Mouse (Mus musculus) testis, postnatal 10 days (tissue): Measurements from ENCODE around the gene Ttc27.
"Not testable (repeated sequence)": the region's sequence is repeated elsewhere in the genome, so short reads cannot be mapped to it uniquely, and the experiment has no call there.

ENCODE experiments used
- DNase-seq: peaks from one replicate; pipeline ENCODE4 v3.0.0; 2021; ENCODE audit warnings: low spot score

Gene Ttc27

DNA sequence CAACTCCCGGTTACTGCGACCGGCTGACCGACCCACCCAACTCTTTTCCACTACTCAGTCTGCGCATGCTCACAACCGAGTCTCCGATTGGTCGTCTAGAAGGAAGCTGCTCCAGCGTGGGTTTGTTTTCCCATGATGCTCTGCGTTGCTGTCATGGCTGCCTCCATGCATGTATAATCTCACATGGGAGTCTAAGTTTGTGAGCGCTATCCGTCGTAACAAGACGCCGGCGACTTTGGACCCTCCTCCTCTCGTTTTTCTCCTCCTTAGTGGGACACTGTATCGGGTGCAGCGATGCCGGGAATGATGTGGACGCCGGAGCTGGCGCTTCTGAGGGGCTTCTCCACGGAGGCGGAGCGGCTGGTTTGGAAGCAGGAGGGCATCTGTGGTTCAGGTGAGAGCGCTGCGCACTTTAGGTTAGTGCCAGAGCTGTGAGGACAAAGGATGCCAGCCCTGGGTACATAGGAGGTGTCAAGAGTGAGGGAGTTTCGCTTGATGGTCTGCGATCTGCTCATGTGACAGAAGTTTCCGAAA is at the start of gene Ttc27:
Ttc27 (plus strand) TSS at position 115 of the 534 bp plus-strand sequence.
- peak; percentile 98 for DNase-seq

DNA sequence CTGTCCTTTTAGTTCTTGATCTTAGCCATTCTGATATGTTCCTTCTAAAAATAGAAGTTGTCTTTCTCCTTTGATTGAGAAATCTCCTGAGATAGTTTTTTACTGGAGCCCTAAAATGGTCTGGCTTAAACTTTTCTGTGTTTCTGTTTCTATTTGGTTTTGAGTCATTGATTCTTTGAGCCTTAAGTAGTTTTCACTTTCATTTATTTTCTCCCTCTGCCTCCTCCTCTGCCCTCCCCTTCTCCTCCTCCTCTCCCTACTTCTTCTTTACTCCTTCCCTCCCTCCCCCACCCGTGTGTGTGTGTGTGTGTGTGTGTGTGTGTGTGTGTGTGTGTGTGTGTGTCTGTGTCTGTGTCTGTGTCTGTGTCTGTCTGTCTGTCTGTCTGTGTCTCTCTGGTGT is 49.5 kb upstream of the Ttc27 start:
- no peak for DNase-seq

DNA sequence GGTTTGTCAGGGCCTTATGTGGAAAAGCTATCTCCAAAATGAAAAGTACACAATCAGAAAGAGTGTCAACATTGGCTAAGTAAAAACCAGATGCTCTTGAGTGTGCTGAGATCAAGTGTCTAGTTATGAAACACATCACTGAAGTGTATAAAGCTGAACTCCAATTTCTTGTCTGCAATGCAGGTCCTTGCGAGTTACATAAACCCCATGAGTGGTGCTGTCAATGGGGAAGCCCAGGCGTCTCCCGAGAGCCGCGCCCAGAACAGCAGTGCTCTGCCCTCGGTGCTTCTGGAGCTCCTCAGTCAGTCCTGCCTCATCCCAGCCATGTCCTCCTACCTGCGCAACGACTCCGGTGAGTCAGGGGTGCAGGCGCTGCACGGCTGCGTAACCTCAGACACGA is 47.5 kb upstream of the Ttc27 start:
- no peak for DNase-seq

DNA sequence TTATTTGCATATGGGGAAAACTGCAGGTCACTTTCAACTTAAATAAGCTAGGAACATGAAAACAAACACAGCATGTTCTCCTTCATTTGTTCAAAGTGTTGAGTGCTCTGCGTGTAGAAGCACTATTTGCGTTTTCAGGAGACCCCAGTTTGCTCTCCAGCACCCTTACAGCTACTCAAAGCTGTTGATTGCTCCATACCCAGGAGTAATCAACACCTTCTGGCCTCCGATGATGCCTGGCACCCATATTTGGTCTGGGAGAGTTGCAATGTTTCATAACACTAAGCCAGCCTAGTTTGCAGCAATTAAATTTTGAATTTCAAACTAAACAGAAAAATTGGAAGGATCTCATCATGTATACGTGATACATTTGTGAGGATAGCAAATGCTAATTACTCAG is 45.1 kb upstream of the Ttc27 start:
- DNase-seq, result no peak

DNA sequence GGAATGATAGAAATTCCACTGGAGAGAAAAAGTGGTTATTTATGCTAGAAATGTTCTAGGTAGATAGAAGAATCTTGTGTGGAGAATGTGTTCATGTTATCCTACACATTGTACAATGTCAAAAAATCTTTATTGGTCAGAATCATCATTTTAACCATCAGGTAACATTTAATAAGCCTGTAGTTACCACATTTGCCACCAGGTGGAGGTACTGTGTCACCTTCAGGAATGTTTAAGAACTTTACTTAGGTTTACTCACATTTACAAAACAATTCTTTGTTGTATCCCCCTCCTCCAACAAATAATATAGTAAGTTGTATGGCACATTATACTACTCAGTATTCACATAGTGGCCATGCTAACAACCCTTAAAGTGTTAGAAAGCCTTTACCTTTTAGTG is 44.3 kb upstream of the Ttc27 start:
- peak; percentile 47 for DNase-seq

DNA sequence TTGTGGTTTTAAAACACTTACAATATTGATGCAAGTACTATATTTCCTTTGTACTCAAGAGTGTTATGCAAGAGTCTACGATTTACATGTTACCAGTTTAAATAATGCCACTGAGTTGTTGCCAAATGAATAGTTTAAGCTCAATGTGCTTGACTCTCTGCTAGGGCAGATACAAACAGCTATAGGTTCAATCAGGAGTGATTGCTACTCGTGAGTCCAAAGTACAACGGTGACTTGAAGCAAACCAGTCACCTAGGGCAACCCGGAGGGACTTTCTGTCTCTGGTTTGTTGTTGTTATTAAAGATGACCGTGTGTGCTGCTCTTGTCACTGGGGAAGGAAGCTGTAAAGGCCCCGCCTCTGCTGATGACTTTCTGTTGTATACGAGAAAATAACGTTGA is 39.5 kb upstream of the Ttc27 start:
- DNase-seq, result no peak

DNA sequence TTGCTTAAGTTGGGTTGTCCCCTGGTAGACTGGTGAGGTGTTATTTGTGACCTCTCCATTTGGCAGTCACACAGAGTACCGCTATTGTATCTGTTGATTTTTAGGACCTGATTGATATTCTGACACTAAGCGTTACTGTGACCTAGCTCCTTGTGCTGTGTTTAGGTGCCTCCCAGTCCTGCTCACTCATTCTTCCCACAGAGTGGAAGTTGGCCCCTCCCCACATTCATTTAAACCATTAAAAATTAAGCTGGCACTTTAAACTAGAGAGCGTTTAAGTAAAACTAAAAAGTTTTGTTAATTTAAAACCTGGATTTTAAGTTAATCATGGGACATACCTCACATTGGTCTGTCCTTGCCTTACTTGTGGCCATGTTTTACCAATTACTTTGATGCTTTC is 32.6 kb upstream of the Ttc27 start:
- DNase-seq, result no peak

DNA sequence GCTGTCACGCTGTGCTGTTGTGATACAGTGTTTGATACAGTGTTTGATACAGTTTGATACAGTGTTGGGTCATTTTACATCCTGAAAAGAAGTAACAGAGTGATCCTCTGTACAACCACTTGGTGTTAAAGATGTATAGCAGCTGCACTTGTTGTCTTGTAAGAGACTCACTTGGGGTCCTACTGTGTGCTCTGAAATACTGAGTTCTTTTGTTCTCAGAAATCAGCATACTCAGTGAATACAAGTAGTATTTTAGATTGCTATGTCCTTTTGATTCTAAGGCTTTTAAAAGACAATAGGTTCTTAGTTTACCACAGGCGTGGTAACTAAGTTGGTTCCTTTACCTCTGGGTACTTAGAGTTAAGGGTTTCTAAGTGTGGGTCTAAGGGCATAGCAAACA is 29.0 kb upstream of the Ttc27 start:
- DNase-seq, result no peak

DNA sequence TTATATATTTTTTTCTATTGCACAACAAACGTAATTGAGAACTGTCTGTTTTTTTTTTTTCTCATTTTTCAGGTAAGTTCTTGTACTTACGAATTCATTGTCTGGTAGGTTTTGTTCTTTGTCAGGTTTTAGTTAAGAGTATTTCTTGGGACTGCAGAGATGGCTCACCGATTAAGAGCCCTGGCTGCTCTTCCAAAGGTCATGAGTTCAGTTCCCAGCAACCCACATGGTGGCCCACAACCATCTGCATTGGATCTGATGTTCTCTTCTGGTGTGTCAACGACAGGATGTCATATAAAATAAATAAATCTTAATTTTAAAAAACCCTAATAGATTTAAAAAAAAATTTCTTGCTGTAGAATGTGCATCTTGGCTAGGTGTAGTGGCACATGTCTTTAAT is 28.1 kb upstream of the Ttc27 start:
- DNase-seq, result no peak

DNA sequence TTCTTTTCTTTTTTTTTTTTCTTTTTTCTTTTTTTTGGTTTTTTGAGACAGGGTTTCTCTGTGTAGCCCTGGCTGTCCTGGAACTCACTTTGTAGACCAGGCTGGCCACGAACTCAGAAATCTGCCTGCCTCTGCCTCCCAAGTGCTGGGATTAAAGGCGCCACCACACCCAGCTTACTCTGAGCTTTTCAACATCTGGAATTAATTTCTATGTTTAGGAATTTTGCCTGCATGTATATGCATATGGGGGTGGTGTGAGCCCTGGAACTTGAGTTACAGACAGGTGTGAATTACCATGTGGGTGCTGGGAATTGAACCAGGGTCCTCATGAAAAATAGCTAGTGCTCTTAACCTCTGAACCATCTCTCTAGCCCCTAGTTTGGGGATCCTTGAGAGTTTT is 15.9 kb upstream of the Ttc27 start:
- DNase-seq, result not testable (repeated sequence)

DNA sequence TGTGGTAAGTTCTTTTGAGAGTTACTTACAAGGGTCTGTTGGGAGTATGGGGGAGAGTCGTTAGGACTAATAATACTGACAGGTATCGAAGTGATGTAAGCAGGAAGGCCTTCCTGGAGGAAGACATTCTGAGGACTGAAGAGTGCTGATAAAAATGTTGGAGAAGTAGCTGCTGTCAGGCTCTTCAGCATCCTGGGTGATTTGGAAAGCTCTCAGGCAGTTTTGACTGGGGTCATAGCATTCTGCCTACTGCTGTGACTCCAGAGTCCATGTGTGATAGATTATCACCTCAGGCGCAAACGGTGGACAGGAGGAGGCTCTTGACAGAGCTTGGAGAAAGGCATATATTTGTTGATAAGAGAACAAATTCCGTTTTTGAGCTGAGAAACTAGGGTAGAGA is 12.1 kb upstream of the Ttc27 start:
- DNase-seq, result no peak

DNA sequence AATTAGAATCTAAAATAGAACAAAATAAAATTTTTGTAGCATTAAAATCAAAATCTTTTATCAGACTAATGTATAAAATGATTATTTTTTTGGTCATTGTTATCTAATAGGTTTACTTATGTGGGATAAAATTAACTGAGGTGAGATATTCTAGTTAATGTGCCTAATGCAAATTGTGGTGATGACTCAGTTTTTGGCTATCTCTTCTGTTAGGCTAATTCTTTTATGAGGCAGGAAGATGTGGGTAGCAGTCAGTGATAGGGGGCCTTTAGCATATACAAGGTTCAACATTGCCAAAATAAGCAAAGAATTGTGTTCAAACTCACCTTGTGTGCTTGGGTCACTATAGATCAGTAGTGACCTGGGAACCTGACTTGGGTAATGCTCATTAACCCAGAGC is 10.9 kb upstream of the Ttc27 start:
- DNase-seq, result no peak

DNA sequence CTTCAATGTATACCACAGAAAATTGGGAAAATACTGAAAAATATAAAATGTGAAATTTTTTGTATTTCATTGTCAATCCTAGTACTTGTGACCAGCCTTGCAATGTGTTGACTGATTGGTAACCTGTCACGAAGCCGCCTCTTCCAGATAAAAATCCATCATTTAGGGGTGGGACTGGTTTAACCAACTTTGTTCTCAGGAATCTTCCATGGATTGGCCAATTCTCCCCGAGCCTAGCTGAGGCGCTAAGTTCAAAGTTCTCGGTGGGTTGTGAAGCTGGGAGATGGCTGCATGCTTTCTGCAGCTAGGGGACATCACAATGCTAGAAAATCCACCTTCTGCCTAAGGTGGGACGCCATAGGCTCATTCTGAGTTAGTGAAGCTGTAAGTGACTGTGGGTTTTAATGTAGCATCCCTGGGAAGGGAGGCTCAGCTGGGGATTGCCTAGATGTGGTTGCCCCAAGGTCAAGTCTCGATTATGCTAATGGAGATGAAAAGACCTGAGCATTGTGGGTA is 9.8 kb upstream of the Ttc27 start:
- DNase-seq, result no peak

DNA sequence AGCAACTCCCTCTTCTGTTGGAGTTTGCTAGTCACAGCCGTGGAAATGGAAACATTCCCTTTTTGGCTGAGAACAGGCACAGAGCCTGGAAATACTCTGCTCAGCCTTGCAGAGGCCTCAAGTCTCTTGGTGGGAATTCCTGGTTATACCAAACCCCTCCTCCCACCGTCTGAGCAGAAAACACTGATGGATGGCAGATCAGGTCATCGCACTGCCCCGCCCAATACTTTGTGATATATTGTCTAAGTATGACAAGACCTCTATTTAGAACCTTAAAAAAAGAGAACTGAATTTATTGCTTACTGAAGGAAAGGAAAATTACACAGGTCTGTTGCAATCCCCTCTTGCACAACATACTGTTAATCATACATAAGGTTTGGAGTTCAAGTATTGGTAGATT is 6.8 kb upstream of the Ttc27 start:
- no peak for DNase-seq

DNA sequence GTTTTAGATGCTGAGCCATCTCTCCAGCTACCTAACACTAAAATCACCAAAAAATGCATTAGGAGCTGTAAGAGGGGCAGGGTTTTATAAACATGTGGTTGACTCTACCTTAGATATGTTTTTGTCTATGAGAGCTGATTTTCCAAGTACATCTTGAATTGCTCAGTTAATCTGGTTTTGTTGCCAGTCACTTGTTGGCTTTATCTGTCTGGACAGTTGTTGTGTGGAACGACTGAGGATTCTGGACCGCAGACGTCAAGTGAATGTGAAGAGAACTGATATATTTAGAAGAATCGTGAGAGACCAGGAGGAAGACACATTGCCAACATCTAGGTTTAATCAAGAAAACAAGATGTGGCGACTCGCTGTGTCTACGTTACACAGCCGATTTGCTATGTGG is 5.9 kb upstream of the Ttc27 start:
- DNase-seq, result no peak

DNA sequence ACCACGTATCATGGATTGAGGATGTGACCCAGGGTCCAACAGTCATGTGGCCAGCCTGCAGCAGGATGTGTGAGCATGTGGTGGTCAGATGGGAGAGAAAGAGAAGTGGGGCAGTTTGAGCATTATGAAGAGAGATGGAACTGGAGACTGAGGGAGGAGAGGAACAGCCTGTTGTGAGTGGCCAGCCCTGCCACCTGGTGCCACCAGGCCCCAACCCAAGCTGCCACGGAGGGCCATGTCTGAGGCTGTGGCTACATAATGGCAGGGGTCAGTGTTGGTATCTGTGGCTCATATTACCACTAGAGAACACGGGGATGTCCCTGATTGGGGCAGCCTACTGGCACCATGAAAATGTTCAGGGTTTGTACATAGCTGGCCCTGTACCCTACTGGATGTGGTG is 2.4 kb upstream of the Ttc27 start:
- no peak for DNase-seq

DNA sequence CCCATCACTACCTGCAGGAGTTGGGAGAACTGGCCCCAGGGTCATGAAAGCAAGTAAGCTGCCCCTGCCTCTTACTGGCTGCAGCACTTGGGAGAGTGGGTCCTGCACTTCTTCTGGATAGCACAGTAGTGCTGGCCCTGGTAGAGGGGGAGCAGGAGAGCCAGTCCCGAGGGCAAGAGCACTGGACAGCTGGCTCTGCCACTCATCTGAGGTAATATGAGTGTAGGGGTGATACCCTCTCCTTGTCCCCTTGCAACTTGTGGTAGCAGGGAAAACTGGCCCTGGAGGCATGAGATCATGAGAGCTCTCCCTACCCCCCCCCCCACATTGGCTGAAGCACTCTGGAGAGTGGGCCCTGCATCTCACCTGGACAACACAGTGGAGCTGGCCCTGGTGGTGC is 1.8 kb upstream of the Ttc27 start:
- DNase-seq, result no peak

DNA sequence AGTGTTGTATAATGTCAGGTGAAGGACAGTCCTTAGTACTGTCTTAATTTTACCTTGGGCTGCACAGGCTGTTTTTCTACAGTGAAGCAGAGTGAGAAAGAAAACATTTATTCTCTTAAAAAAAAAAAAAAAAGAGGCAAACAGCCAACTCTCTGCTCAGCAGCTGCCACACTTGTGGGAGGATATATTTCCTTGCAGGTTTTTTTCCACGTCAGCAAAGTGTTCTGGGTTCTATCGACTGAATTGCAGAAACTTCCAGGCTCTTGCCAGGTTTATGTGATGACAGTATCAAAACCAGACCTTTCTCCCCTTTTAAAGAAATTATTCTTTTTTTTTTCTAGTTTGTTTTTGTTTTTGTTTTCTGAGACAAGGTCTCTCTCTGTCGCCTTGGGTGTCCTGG is 889 bp upstream of the Ttc27 start:
- no peak for DNase-seq

DNA sequence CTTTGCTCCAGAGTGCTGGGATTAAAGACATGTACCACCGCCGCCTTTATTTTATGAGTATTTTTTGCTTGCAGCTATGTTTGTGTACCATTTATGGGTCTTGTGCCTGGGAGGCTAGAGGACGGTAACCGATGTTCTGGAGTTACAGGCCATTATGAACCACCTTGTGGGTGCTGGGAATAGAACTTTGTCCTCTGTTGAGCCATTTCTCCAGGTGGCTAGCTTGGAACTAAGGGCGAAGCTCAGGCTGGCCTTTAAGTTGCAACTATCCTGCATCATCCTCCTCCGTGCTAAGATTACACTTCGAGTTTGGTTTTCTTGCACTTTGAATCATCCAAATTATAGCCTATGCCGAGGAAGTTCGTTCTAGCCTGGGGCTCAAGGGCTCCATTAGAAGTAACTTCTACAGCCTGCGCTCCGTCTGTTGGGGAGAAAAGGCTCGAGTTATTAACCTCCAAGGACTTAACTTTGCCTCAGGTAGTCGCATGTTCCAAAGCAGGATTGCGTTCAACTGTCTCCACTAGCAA is 378 bp upstream of the Ttc27 start:
- DNase-seq, result no peak

DNA sequence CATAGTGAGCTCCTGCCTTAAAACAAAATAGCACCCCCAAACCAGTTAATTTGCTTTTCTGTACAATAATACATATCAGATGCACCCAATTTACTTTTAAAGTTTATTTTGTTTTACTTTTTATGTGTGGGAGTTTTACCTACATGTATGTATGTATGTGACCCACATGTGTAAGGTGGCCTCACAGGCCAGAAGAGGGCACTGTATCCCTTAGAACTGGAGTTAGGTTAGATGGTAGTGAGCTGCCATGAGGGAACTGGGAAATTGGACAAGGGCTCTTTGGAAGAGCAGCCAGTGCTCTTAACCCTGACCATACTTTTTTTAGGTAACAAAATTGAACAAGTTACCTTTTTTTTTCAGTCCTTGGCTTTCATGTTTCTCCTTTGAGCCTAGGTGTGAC is 15.3 kb downstream of the Ttc27 start:
- DNase-seq, result no peak

DNA sequence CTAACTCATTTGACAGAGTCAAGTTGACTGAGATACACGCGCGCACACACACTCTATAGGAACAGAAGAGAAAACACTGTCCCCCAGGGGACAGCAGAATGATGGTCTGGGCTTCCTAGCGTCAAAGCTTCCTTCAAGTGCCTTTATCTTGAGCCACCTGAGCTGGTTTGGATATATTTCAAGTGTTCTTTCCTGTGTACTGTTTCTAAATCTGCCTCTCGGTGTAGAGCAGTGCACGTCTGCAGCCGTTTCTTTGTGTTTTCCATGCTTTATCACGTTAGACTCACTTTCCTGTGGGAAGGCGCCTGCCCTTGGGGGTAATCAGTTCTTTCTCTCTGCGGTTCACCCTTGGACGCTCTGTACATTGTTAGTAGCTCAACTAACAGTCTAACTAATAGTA is 17.9 kb downstream of the Ttc27 start:
- no peak for DNase-seq

DNA sequence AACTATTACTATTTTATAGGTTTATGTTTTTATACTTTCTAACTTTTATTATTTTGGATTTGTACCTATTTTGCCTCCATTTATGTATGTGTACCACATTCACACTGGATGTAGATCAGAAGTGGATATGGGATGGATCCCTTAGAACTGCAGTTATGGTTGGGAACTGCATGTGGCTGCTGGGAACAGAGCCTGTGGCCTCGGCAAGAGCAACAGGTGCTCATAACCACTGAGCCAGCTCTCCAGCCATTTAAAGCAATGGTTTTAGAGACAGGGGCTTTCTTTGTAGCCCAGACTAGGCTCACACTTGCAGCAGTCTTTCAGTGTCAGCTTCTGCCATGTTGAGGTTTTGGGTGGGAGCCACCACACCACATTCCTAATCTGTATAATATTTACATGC is 32.1 kb downstream of the Ttc27 start:
- no peak for DNase-seq

DNA sequence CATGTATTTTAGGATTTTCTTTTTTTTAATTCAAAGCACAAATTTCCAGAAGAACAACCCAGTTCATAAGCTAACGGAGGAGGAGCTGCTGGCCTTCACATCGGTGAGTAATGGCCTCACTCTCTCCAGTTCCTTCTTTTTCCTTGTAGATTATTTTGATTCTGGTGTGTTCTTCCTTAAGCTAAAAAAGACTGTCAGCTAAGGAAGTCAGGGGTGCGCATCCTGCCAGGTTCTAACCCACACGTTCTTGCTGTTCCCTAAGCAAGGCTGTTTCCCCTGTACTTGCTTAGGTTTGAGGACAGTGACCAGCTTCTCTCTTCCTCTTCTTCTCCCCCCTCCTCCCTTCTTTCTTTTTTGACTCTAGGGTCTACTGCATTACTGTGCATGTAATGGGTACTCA is 33.5 kb downstream of the Ttc27 start:
- DNase-seq, result no peak

DNA sequence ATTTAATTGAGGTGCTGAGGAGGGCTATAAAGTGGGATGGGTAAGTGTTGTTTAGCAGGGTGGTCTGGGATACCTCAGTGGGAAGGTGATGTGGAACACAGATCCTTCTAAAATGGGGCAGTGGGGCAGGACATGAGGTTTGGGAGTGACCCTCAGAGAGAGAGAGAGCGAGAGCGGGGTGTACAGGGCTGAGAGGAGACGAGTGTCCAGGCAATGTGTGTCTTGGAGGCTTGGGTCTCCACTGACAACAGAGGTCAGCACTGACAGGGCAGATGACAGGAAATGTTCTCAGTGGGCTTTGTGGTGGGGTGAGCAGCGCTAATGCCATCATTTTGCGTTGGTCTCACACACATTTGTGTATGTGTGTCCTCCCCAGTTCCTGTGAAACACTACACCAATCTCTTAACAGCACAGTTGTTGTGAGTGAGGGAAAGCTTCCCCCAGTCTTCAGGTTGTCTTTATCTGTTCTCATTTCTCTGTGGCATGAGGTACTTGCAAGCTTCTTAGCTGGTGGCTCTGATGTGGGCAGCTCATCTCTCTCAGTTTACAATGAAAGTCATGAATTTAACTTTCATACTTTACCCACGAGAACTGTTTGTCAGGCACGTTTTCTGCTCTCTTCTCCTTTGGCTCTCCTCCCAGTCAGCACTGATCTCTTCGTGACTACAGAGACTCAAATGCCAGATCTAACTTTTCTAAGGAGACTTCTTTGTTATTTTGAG is 35.5 kb downstream of the Ttc27 start:
- DNase-seq, result no peak
